Mouse (Mus musculus): Measurements from ENCODE around the gene Cnksr2. TPM values are rescaled to one million over a fixed set of nuclear protein-coding genes. Genes with fewer than 3 reads are reported as not detected.

The Cnksr2 gene
- 5.3 and 6.6 TPM in 2 replicates for polyA plus RNA-seq (2015; fragmentation: Nextera tagmentation; extraction: Ambion mirVana)

GRCm38 (mm10) chrX:158043057-158043843 lies at the start of gene Cnksr2:
Gene Cnksr2 (minus strand): TSS chrX:158043294.
- H3K27me3 ChIP-seq: peaks cover 4% of the 10 kb centered on the region; the same call in 1 of the 2 replicates
- no peaks in the 10 kb centered on the region for H3K36me3 ChIP-seq
- peak; percentile 71 for ATAC-seq (ENCODE audit: insufficient number of reproducible peaks, insufficient read depth, low FRiP score, low TSS enrichment, low read depth)
- peak within 1 kb of the TSS; percentile 60 for H3K4me3 ChIP-seq
- H3K4me2 ChIP-seq: peak within 1 kb of the TSS; percentile 65
- peak within 1 kb of the TSS; percentile 79 for H3K9ac ChIP-seq
- H3K4me1 ChIP-seq: no peaks in the 10 kb centered on the region
- no peaks in the 10 kb centered on the region for H3K9me3 ChIP-seq
- WGBS: 29% methylated on average over 64 of the region's 99 CpGs
- H3K27ac ChIP-seq: peak within 1 kb of the TSS; percentile 39

GRCm38 (mm10) chrX:158043844-158044140 lies 698 bp upstream of the Cnksr2 start:
- peak overlapping the region; percentile 60 for H3K4me3 ChIP-seq
- H3K27ac ChIP-seq: no peak overlapping the region
- no peaks in the 10 kb centered on the region for H3K36me3 ChIP-seq
- 31% methylated on average over 13 of the region's 13 CpGs for WGBS
- ATAC-seq (ENCODE audit: insufficient number of reproducible peaks, insufficient read depth, low FRiP score, low TSS enrichment, low read depth): 0 out of 2 replicates have a peak, but pooled peaks have one; percentile 45
- H3K27me3 ChIP-seq: peaks cover 4% of the 10 kb centered on the region; the same call in 1 of the 2 replicates
- H3K4me2 ChIP-seq: peak overlapping the region; percentile 65
- H3K4me1 ChIP-seq: no peaks in the 10 kb centered on the region
- peak overlapping the region; percentile 79 for H3K9ac ChIP-seq
- H3K9me3 ChIP-seq: no peaks in the 10 kb centered on the region

- peak; percentile 57; the same call in 1 of the 2 replicates for ATAC-seq (ENCODE audit: insufficient number of reproducible peaks, insufficient read depth, low FRiP score, low TSS enrichment, low read depth)
- Histone ChIP-seq H3K9ac (peak overlapping the region; percentile 79), H3K36me3 (no peaks in the 10 kb centered on the region), H3K27me3 (peaks cover 4% of the 10 kb centered on the region; the same call in 1 of the 2 replicates), H3K9me3 (no peaks in the 10 kb centered on the region), H3K4me1 (no peaks in the 10 kb centered on the region), H3K27ac (peak overlapping the region; percentile 39), H3K4me3 (peak overlapping the region; percentile 60), H3K4me2 (peak overlapping the region; percentile 65)
- whole genome bisulfite sequencing: 21% methylated on average over 62 of the region's 62 CpGs
Measured at GRCm38 (mm10) chrX:158042255-158043056, 638 bp downstream of the Cnksr2 start.

DNA sequence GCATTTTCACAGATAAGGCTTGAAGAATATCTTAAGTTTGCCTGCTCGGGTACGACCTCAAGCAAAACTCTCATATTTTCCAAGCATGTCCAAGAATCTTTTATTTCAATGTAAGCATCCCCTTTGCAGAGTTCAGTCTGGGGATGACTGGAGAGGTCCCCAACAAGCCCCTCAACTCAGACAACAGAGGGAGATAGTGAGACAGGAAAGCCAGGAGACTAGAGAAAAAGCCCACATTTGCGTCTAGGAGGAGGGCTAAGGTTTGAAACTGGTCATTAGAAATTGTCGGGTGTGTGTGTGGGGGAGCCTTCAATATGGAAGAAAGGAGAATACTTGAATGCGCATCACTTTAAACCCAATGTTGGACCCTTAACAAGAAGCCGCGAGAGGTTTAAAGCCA lies 1.4 kb downstream of the Cnksr2 start:
- WGBS: 31% methylated on average over 7 of the region's 7 CpGs
- no peaks in the 10 kb centered on the region for H3K9me3 ChIP-seq
- H3K36me3 ChIP-seq: no peaks in the 10 kb centered on the region
- peak overlapping the region; percentile 65 for H3K4me2 ChIP-seq
- peaks cover 4% of the 10 kb centered on the region; the same call in 1 of the 2 replicates for H3K27me3 ChIP-seq
- no peak for ATAC-seq (ENCODE audit: insufficient number of reproducible peaks, insufficient read depth, low FRiP score, low TSS enrichment, low read depth)
- 0 out of 2 replicates have a peak overlapping the region, but pooled peaks have one; percentile 39 for H3K27ac ChIP-seq
- H3K4me1 ChIP-seq: no peaks in the 10 kb centered on the region
- peak overlapping the region; percentile 60 for H3K4me3 ChIP-seq
- H3K9ac ChIP-seq: peak overlapping the region; percentile 79

- Histone ChIP-seq H3K36me3 (no peaks in the 10 kb centered on the region), H3K9ac (no peak overlapping the region), H3K4me1 (no peaks in the 10 kb centered on the region), H3K4me2 (no peak overlapping the region), H3K27me3 (no peaks in the 10 kb centered on the region), H3K4me3 (no peak overlapping the region), H3K27ac (no peak overlapping the region), H3K9me3 (no peaks in the 10 kb centered on the region)
- ATAC-seq (ENCODE audit: insufficient number of reproducible peaks, insufficient read depth, low FRiP score, low TSS enrichment, low read depth): no peak
Measured at GRCm38 (mm10) chrX:157951698-157952097, 91.4 kb downstream of the Cnksr2 start.

- no peaks in the 10 kb centered on the region for H3K9me3 ChIP-seq
- 81% methylated on average over 1 of the region's 1 CpGs for WGBS
- no peak for ATAC-seq (ENCODE audit: insufficient number of reproducible peaks, insufficient read depth, low FRiP score, low TSS enrichment, low read depth)
Measured at GRCm38 (mm10) chrX:157949256-157949655, 93.8 kb downstream of the Cnksr2 start.

GRCm38 (mm10) chrX:157945121-157945520 lies 98.0 kb downstream of the Cnksr2 start:
- Histone ChIP-seq H3K36me3 (no peaks in the 10 kb centered on the region), H3K9ac (no peak overlapping the region), H3K4me3 (no peak overlapping the region), H3K27ac (no peak overlapping the region), H3K4me1 (no peaks in the 10 kb centered on the region), H3K9me3 (no peaks in the 10 kb centered on the region), H3K27me3 (no peaks in the 10 kb centered on the region), H3K4me2 (no peak overlapping the region)
- no peak for ATAC-seq (ENCODE audit: insufficient number of reproducible peaks, insufficient read depth, low FRiP score, low TSS enrichment, low read depth)
- 74% methylated on average over 5 of the region's 5 CpGs for WGBS

More at GRCm38 (mm10) chrX:157949256-157949655, 93.8 kb downstream of the Cnksr2 start:
- Histone ChIP-seq H3K4me1 (no peaks in the 10 kb centered on the region), H3K27me3 (no peaks in the 10 kb centered on the region), H3K4me2 (no peak overlapping the region), H3K27ac (no peak overlapping the region), H3K36me3 (no peaks in the 10 kb centered on the region), H3K4me3 (no peak overlapping the region), H3K9ac (no peak overlapping the region)

DNA sequence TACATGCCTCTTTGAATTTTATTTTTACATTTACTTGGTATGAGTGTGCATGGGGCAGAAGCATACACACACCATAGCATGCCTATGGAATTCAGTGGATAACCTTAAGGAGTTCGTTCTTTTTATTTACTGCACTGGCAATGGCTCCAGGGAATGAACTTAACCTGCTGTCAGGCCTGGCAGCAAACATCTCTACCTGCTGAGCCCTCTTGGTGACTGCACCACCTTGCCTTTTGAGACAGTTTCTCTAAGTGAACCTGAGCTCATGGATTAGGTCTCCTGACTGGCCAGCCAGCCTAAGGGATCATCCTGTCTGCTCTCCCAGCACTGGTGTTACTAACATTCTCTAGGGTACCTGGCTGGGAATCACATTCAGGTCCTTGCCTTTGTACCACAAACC lies 106.5 kb downstream of the Cnksr2 start:
- H3K36me3 ChIP-seq: no peaks in the 10 kb centered on the region
- H3K4me2 ChIP-seq: no peak overlapping the region
- no peak for ATAC-seq (ENCODE audit: insufficient number of reproducible peaks, insufficient read depth, low FRiP score, low TSS enrichment, low read depth)
- H3K4me3 ChIP-seq: no peak overlapping the region
- H3K9ac ChIP-seq: no peak overlapping the region
- no peaks in the 10 kb centered on the region for H3K27me3 ChIP-seq
- no peaks in the 10 kb centered on the region for H3K4me1 ChIP-seq
- no peaks in the 10 kb centered on the region for H3K9me3 ChIP-seq
- WGBS: 82% methylated on average over 1 of the region's 1 CpGs
- H3K27ac ChIP-seq: no peak overlapping the region

GRCm38 (mm10) chrX:157920093-157920492 lies 123.0 kb downstream of the Cnksr2 start:
- Histone ChIP-seq H3K9me3 (no peaks in the 10 kb centered on the region), H3K4me3 (no peak overlapping the region), H3K36me3 (no peaks in the 10 kb centered on the region), H3K27me3 (no peaks in the 10 kb centered on the region), H3K4me1 (no peaks in the 10 kb centered on the region), H3K9ac (no peak overlapping the region), H3K27ac (no peak overlapping the region), H3K4me2 (no peak overlapping the region)
- ATAC-seq (ENCODE audit: insufficient number of reproducible peaks, insufficient read depth, low FRiP score, low TSS enrichment, low read depth): no peak
- 78% methylated on average over 3 of the region's 3 CpGs for WGBS

DNA sequence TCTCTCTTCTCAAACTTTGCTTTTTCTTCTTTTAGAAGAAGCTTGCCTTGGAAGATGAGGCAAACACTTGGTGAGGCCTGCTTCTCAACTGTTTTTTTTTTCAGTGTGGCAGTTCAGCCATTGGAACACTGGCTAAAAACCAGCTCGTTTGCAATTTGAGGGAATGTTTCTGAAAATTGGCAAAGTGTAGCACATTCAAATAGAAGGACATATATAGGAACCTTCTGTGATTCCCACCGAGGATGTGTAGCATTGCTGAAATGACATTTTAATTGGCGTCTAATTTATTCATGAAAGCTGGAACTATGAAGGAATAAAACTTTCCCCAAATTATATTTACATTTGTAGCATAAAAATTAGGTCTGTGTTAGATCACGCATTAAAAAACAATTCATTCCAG lies 213.1 kb downstream of the Cnksr2 start:
- Histone ChIP-seq H3K27ac (no peak overlapping the region), H3K9me3 (no peaks in the 10 kb centered on the region), H3K4me3 (no peak overlapping the region), H3K9ac (no peak overlapping the region), H3K36me3 (no peaks in the 10 kb centered on the region), H3K27me3 (no peaks in the 10 kb centered on the region; the same call in 1 of the 2 replicates), H3K4me2 (no peak overlapping the region), H3K4me1 (no peaks in the 10 kb centered on the region)
- 71% methylated on average over 4 of the region's 4 CpGs for WGBS
- no peak for ATAC-seq (ENCODE audit: insufficient number of reproducible peaks, insufficient read depth, low FRiP score, low TSS enrichment, low read depth)

DNA sequence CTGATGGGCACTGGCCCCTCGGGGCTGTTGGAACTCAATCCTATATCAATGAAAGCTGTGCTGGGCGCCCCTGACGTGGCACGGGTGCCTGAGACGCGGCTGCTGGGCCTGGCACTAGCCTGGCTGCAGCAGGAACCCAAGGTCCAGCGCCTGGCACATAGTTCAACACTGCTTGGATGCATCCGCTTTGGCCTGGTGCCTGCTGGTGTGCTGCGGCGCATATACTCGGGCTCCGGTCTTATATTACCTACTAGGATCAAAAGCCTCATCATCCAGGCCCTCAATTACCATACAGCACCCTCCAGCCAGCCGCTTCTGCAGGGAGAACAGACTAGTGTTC lies 224.2 kb downstream of the Cnksr2 start:
- no peak overlapping the region for H3K27ac ChIP-seq
- peaks cover 28% of the 10 kb centered on the region for H3K27me3 ChIP-seq
- H3K4me2 ChIP-seq: no peak overlapping the region
- H3K36me3 ChIP-seq: no peaks in the 10 kb centered on the region
- 81% methylated on average over 13 of the region's 13 CpGs for WGBS
- ATAC-seq (ENCODE audit: insufficient number of reproducible peaks, insufficient read depth, low FRiP score, low TSS enrichment, low read depth): no peak
- peaks cover 2% of the 10 kb centered on the region; the same call in 1 of the 2 replicates for H3K4me1 ChIP-seq
- H3K4me3 ChIP-seq: no peak overlapping the region
- no peak overlapping the region for H3K9ac ChIP-seq
- no peaks in the 10 kb centered on the region for H3K9me3 ChIP-seq
